Mouse (Mus musculus) heart, embryonic 11.5 days (tissue): ENCODE results near the gene Prkca. TPM values are rescaled to one million over a fixed set of nuclear protein-coding genes. Genes with fewer than 3 reads are reported as not detected.

Experiments used
- ATAC-seq: fragments of 200-750 bp; cut with Nextera tagmentation; replicated peaks from 2 replicates; pipeline ENCODE4 v1.8.0; 2017; ENCODE audit warnings: moderate library complexity; ENCODE audit not compliant: insufficient number of reproducible peaks, low FRiP score, low TSS enrichment
- H3K27ac ChIP-seq: fragments of 300-500 bp; sonication (generic); 2 replicates; pipeline ENCODE4 v1.5.1; 2014; ENCODE audit warnings: mild to moderate bottlenecking, low read depth, low read length
- H3K27me3 ChIP-seq: fragments of 300-500 bp; sonication (generic); 2 replicates; pipeline ENCODE4 v1.6.1; 2014; ENCODE audit warnings: mild to moderate bottlenecking, low read length, mixed read lengths; ENCODE audit not compliant: control insufficient read depth, insufficient read depth
- H3K36me3 ChIP-seq: fragments of 300-500 bp; sonication (generic); 2 replicates; pipeline ENCODE4 v1.6.1; 2014; ENCODE audit warnings: mild to moderate bottlenecking, low read length, moderate library complexity, mixed read lengths; ENCODE audit not compliant: control insufficient read depth, insufficient read depth
- H3K4me1 ChIP-seq: fragments of 300-500 bp; sonication (generic); 2 replicates; pipeline ENCODE4 v1.6.1; 2014; ENCODE audit warnings: low read length; ENCODE audit not compliant: control insufficient read depth, insufficient read depth
- H3K4me2 ChIP-seq: fragments of 300-500 bp; sonication (generic); 2 replicates; pipeline ENCODE4 v1.6.1; 2014; ENCODE audit warnings: mild to moderate bottlenecking, moderate library complexity
- H3K4me3 ChIP-seq: fragments of 300-500 bp; sonication (generic); 2 replicates; pipeline ENCODE4 v1.5.1; 2014; ENCODE audit warnings: low read depth, low read length
- H3K9ac ChIP-seq: fragments of 300-500 bp; sonication (generic); 2 replicates; pipeline ENCODE4 v1.6.1; 2014; ENCODE audit warnings: mild to moderate bottlenecking, low read depth, low read length, moderate library complexity
- H3K9me3 ChIP-seq: fragments of 300-500 bp; sonication (generic); replicated peaks from 2 replicates; pipeline ENCODE4 v1.6.1; 2016; ENCODE audit warnings: low read length; ENCODE audit not compliant: control insufficient read depth
- WGBS: fragments of 180-500 bp; shearing (Covaris S2); extraction: QIAGEN DNeasy Blood & Tissue Kit; methylation state at CpG from one replicate; pipeline ENCODE4 v1.1.7; 2014; ENCODE audit not compliant: insufficient replicate concordance; 5-methylcytosine and 5-hydroxymethylcytosine counted together
- polyA plus RNA-seq: library from polyadenylated mRNA; unstranded; fragments of >200 nt; fragmentation: Nextera tagmentation; extraction: Ambion mirVana; gene quantifications from 2 replicates; pipeline ENCODE4 v1.2.1, GENCODE M21; 2014

The Prkca gene
- polyA plus RNA-seq, 1 experiment from 2014 or later, result 16.9 TPM

DNA sequence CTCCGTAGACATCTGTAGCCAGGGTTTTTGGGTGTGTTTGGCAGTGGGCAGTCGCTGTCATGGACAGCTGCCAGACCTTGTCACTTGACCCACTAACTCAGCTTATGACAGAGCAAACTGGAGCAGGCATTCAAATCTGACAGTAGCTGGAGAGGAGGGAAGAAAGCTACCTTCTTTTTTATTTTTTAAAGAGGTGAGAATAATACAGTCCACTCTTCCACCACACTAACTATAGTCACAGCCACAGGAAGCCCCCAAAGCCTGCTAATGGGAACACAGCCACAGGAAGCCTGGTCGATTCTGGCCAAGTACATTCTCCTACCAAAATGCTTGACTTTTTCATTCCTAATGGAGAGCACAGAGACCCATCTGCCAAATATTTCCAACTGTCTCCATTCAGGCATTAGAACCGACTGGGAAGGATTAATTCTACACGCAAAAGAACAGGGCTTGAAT is 84.9 kb downstream of the Prkca start:
- Histone ChIP-seq H3K27ac (peak overlapping the region; percentile 66), H3K4me3 (no peak overlapping the region), H3K9me3 (no peaks in the 10 kb centered on the region), H3K9ac (no peak overlapping the region), H3K36me3 (no peaks in the 10 kb centered on the region), H3K4me2 (no peak overlapping the region), H3K4me1 (peaks cover 43% of the 10 kb centered on the region), H3K27me3 (no peaks in the 10 kb centered on the region)
- no peak for ATAC-seq
- 55% methylated on average over 5 of the region's 5 CpGs for WGBS

DNA sequence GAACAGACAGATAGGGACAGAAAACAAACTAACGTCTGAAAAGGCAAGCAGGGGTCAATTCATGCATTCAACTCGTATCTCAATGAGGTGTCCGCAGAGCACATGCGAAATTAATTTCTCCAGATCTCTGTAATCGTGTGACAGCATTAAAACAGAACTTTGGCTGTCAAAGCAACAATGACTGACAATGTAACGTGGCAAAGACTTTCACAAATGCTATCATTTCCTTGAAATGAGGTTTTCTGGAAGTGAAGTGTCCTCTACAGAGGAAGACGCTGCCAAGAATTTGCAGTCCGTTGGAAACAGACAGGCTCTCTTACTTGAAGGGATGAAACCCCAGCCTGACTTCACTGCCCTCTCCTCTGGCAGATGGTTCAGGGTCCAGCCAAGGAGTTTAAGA is 85.8 kb downstream of the Prkca start:
- Histone ChIP-seq H3K27me3 (no peaks in the 10 kb centered on the region), H3K9ac (no peak overlapping the region), H3K27ac (peak overlapping the region; percentile 66), H3K4me2 (no peak overlapping the region), H3K36me3 (no peaks in the 10 kb centered on the region), H3K9me3 (no peaks in the 10 kb centered on the region), H3K4me3 (no peak overlapping the region), H3K4me1 (peaks cover 40% of the 10 kb centered on the region)
- 50% methylated on average over 8 of the region's 8 CpGs for WGBS
- ATAC-seq, result no peak

DNA sequence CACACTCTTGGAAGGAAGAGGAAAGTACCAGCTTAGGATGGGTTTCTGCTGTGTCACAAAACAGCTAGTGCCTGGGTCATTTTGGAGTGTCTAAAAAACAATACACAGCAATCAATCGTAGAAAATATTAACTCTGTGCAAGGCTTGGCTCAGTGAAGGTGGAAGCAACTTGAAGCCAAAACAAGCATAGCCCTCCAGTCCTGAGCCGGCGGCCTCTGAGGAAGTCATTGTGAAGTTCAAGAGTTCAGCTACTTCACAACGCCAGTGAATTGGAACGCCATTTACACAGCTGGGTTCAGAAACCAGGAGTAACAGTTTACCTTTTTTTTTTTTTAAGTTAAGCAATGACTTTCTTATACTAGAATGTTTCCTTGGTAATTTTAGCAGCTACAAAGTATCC is 89.0 kb downstream of the Prkca start:
- Histone ChIP-seq H3K4me1 (peaks cover 39% of the 10 kb centered on the region), H3K9me3 (no peaks in the 10 kb centered on the region), H3K27ac (no peak overlapping the region), H3K4me3 (no peak overlapping the region), H3K27me3 (no peaks in the 10 kb centered on the region), H3K9ac (no peak overlapping the region), H3K36me3 (no peaks in the 10 kb centered on the region), H3K4me2 (no peak overlapping the region)
- 77% methylated on average over 5 of the region's 5 CpGs for WGBS
- ATAC-seq, result no peak

DNA sequence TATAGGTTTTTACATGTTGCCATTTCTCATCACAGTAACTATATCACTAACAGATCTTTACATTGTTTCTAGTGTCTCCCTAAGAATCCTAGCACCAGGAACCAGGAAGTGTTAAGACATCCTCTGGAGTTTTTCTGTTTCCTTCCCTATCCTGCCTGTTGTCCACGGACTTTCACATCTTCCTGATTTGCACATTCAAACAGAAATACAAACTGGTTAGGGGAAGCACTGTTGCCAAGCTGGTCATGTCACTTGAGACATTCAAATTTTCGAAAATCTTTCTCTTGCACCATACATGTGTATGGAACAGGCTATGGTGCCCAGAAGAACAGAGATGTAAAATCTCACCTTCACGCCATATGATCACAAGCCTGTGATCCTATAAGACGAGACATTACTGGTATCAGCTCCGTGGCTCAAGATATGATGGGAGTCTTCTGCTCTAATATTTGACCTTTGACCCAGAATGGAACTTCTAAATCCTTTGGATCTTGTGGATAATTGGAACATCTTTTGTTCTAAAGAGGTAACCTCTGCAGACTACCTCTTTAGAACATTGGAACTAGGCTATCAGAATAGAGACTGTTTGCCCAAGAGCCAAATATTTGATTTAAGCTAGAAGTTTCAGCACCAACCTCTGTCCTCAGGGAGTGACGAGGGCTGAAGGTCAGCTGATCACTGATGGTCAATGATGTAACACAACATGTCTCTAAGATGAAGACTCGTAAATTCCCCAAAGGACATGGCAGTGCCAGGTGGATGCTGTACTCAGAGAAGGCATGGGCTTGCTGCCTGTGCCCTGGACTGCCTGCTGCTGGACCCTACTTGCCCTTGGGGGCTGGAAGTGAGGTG is 91.6 kb downstream of the Prkca start:
- peaks cover 33% of the 10 kb centered on the region for H3K4me1 ChIP-seq
- no peak overlapping the region for H3K4me2 ChIP-seq
- no peak overlapping the region for H3K9ac ChIP-seq
- no peaks in the 10 kb centered on the region for H3K27me3 ChIP-seq
- 81% methylated on average over 7 of the region's 7 CpGs for WGBS
- H3K4me3 ChIP-seq, result no peak overlapping the region
- H3K36me3 ChIP-seq, result no peaks in the 10 kb centered on the region
- no peak for ATAC-seq
- no peak overlapping the region for H3K27ac ChIP-seq
- H3K9me3 ChIP-seq, result no peaks in the 10 kb centered on the region

DNA sequence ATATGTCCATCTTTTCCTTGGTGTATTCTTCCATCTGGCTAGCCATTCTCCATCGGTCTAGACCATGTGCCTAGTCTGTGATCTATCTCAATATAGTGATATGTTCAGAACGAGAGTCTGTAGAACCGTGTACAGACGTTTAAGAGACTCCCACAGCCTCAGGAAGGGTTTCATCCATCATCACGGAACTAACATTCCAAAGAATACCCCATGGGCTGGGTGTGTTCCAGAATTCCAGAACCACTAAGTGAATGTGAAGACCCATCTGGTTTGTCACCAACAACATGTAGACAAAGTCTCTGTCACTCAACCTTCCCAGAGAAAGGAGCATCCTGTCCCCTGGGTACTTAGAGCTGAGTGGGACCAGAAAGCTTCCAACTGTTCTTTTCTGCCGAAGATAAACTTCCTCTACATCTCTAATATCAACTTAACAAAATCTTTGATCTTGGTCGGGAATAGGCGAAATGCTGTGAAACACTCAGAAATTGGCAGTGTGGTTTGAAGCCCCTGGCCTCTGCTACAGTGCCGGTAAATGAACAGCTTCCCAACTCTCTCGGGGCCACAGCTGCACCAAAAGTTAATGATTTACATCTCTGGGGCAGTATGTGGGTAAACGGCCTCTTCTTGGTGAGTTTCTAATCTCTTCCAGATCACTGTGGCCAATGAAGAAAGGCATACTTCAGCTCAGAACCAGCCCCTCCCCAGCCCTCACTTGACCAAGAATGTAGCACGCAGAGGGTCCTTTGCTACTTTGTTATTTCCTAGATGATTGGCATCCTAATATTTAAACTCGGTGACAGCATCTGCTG is 92.7 kb downstream of the Prkca start:
- no peak for ATAC-seq
- H3K9me3 ChIP-seq, result no peaks in the 10 kb centered on the region
- 69% methylated on average over 13 of the region's 13 CpGs for WGBS
- H3K27me3 ChIP-seq, result no peaks in the 10 kb centered on the region
- peaks cover 43% of the 10 kb centered on the region for H3K4me1 ChIP-seq
- H3K4me2 ChIP-seq, result no peak overlapping the region
- H3K36me3 ChIP-seq, result no peaks in the 10 kb centered on the region
- H3K4me3 ChIP-seq, result no peak overlapping the region
- no peak overlapping the region for H3K9ac ChIP-seq
- H3K27ac ChIP-seq, result no peak overlapping the region

DNA sequence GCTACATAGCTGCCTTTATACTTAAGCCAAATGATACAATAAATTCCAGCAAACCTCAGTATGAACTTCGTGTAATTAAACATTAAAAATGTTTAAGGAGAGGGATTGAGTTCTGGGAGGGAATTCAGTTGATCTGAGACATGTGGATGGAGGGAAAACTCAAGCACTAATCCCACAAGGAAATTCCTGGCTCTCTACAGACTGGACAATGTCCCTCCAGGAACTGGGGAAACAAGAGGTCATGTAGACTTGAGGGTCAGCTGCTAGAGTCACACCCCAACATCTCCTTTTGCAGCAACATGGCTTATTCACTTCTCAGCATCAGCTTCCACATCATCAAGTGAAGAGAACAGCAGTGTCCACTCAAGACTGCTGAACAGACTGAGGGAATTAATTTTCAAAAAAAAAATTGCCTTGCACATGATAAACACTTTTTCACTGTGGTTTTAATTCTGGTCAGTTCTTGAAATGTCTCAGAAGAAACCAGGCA is 93.5 kb downstream of the Prkca start:
- Histone ChIP-seq H3K27ac (0 out of 2 replicates have a peak overlapping the region, but pooled peaks have one; percentile 22), H3K4me1 (peaks cover 50% of the 10 kb centered on the region), H3K9me3 (no peaks in the 10 kb centered on the region), H3K9ac (no peak overlapping the region), H3K27me3 (no peaks in the 10 kb centered on the region), H3K4me3 (no peak overlapping the region), H3K4me2 (no peak overlapping the region), H3K36me3 (no peaks in the 10 kb centered on the region)
- ATAC-seq, result no peak
- 75% methylated on average over 1 of the region's 1 CpGs for WGBS

DNA sequence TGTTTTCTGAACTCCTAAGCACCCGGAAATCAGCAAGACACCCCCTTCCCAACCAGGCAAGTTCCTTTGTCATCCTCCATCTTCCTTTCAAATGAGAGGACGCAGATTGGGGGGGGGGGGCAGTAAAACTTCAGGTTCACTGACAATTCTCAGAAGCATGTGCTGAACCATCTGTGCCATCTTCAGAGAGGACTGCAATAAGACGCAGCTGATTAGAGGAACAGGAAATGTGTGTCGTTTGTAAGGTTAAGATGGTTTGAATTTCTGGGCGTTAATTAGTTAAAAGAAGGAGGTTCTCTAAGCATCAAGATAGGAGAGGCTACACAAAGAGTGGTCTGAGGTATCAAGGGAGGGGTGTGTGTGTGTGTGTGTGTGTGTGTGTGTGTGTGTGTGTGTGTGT is 94.2 kb downstream of the Prkca start:
- 64% methylated on average over 5 of the region's 5 CpGs for WGBS
- Histone ChIP-seq H3K27me3 (no peaks in the 10 kb centered on the region), H3K27ac (no peak overlapping the region), H3K36me3 (no peaks in the 10 kb centered on the region), H3K4me3 (no peak overlapping the region), H3K9me3 (no peaks in the 10 kb centered on the region), H3K4me2 (no peak overlapping the region), H3K4me1 (peaks cover 53% of the 10 kb centered on the region), H3K9ac (no peak overlapping the region)
- no peak for ATAC-seq

DNA sequence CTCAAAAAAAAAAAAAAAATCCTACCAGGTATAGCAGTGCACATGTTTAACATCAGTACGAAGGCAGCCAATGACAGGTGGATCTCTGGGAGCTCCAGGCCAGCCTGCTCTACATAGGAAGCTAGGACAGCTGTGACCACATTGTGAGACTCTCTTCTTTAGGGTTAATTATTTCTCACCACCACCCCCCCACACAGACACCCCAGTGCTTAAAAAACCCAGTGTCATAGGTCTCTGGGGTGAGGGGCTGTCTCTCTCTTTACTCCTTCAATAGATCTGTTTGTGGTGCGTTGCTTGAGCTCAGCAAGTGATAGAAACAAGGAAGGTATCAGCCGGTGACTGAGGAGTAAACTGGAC is 94.7 kb downstream of the Prkca start:
- Histone ChIP-seq H3K36me3 (no peaks in the 10 kb centered on the region), H3K4me2 (no peak overlapping the region), H3K9ac (no peak overlapping the region), H3K27me3 (no peaks in the 10 kb centered on the region), H3K4me1 (peaks cover 58% of the 10 kb centered on the region), H3K27ac (0 out of 2 replicates have a peak overlapping the region, but pooled peaks have one; percentile 58), H3K4me3 (no peak overlapping the region), H3K9me3 (no peaks in the 10 kb centered on the region)
- no peak for ATAC-seq
- WGBS, result 71% methylated on average over 3 of the region's 3 CpGs
